Mouse (Mus musculus) megakaryocyte, adult 5-6 weeks (primary cell): Measurements from ENCODE around the gene Rfx2. TPM values are rescaled to one million over a fixed set of nuclear protein-coding genes. Genes with fewer than 3 reads are reported as not detected.

ENCODE experiments used
- ATAC-seq: 2 replicates; pipeline ENCODE4 v1.8.0; 2016; ENCODE audit warnings: mild to moderate bottlenecking, inconsistent platforms; ENCODE audit not compliant: poor library complexity, severe bottlenecking
- total RNA-seq, 2 experiments: library from RNA; stranded (forward) in 1 of 2; stranded (reverse) in 1 of 2; fragments of 153-499, 151-499 nt in 1 of 2; fragments of 221-1000, 200-1000 nt in 1 of 2; gene quantifications; 2 replicates each; pipeline versions ENCODE4 v1.2.3 to v1.2.4; 2015 to 2017

Gene Rfx2
- total RNA-seq, 2 experiments from 2014 or later: 1.7 to 5.2 TPM

DNA sequence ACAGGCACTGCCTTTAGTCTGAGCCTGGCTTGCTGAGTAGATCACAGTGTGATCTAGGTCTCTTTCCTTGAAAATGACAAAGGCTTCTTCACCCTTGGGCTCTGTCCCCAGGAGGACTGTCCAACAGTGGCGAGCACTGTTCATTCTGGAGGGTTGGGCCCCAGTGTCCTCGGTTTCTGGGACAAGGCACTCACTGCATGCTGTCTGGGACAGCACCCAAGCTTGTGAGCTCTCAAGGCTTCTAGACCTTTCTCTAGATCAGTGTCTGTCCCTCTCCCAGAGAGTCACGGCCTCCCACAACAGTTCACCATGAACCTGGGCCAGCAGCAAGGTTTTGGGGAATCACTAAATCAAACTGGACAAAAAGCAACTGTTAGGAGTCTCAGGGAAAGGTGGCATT, 38.2 kb downstream of the Rfx2 start:
- ATAC-seq: no peak

DNA sequence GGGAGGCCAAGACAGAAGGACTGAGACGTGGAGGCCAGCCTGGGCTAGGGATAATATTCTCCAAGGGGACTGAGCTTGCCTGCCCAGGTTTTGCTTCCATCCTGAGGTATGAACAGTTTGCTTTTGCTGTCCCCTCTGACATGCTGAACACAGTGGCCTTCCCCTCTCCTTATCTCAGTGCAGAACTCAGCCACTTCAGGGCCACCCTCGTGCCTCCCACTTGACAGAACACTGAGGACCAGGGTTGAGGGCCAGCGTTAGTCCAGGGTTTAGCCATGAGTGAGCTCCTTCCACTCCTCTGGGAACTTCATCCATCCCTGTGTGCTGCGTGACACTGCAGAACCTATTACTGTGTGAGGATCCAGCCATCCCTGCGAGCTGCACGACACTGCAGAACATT, 41.5 kb downstream of the Rfx2 start:
- ATAC-seq: no peak

GRCm38 (mm10) chr17:56788886-56789285, 41.9 kb downstream of the Rfx2 start:
- no peak for ATAC-seq

DNA sequence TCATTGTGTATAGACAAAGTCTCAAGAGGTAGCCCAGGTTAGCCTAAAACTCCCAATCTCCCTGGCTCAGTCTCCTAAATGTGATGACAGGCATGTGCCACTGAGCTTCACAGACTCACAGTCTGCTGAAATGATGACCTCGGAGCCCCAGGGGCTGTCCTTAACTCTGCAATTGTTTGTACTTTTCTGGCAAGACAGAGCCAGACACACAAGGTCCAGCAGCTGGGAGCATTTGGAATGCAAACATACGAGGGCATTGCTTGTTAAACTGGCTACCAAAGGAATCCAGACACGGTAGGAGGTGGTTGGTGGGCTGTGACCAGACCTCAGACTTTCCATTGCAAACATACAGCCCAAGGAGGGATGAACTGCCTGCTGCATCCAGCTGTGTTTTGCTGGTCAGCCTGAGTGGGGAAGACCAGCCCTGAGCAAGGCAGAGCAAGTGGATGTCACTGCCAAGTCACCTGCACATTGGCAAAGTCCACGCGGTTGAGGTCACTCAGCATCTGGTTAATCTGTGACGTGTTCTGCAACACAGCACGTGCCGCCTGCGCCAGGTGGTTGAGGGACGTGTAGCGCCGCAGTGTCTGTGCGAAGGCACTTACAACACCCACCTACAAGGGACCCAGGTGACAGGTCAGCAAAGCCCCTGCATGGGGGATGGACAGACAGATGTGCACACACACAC, 50.4 kb downstream of the Rfx2 start:
- no peak for ATAC-seq

GRCm38 (mm10) chr17:56778779-56779362, 51.9 kb downstream of the Rfx2 start:
- ATAC-seq: no peak

GRCm38 (mm10) chr17:56777568-56777967, 53.2 kb downstream of the Rfx2 start:
- ATAC-seq: no peak

GRCm38 (mm10) chr17:56769950-56770349, 60.9 kb downstream of the Rfx2 start, which contains the start of gene Prr22:
Prr22 (plus strand) TSS chr17:56770250.
- no peak for ATAC-seq

DNA sequence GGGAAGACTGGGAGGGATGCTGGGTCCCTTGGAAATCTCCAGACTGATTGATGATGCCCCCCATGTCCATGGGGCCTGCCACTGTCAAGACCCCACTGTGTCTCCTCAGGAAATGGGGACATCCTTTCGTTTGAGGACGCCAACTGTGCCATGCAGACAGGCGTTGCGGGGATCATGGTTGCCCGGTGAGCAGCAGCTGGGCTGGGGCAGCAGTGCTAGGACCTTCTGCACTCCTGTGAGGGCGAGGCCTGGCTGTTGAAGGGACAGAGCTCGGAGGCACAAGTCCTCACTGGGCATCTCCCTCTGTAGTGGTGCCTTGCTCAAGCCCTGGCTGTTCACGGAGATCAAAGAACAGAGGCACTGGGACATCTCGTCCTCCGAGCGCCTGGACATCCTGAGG, 61.9 kb downstream of the Rfx2 start:
- ATAC-seq: no peak

- no peak for ATAC-seq
Measured at GRCm38 (mm10) chr17:56767531-56768135, 63.2 kb downstream of the Rfx2 start.

- no peak for ATAC-seq
Measured at GRCm38 (mm10) chr17:56766631-56767405, 64.0 kb downstream of the Rfx2 start.

- no peak for ATAC-seq
Measured at GRCm38 (mm10) chr17:56765431-56765830, 65.4 kb downstream of the Rfx2 start.

GRCm38 (mm10) chr17:56764474-56765354, 66.1 kb downstream of the Rfx2 start, which contains the start of gene Dus3l:
Dus3l (plus strand) TSS chr17:56764757.
- ATAC-seq: peak; percentile 77

DNA sequence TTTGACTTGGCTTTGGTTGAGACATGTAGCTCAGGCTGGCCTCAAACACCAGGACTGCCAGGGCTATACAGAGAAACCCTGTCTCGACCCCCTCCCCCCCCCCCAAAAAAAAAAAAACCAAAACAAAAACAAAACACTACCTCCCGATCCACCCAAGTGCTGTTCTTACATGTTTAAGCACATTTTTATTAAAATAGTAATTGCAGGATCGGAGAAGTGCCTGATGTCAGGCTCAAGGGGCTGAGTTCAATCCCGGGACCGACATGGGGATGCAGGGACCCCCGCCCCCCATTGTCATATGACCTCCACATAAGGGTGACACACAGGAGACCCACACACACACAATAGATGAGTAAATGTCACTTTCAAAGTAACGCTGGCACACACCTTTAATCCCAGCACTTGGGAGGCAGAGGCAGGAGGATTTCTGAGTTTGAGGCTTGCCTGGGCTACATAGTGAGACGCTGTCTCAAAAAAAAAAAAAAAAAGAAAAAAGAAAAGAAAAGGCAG, 67.0 kb downstream of the Rfx2 start:
- no peak for ATAC-seq

GRCm38 (mm10) chr17:56762769-56763731, 67.8 kb downstream of the Rfx2 start:
- ATAC-seq: peak; percentile 40

- ATAC-seq: peak; percentile 38
Measured at GRCm38 (mm10) chr17:56761991-56762410, 68.8 kb downstream of the Rfx2 start.

DNA sequence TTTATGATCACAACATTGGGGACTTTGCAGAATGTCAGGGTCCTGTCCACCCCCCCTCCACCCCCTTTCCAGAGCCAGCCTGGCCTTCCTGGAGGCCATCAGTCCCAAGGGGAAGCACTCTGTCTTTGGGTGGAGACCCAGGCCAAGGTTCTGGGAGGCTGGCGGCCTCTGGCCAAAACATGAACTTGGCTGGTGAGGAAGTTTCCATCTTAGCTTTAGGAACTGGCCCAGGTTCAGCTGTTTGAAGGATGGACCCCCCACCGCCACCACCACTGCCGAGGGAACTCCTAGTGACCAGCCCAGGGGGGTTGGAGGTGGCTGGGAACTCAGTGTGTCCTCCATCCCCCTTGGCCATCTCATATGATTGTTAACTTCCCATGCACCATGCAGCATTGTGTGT, 69.7 kb downstream of the Rfx2 start:
- no peak for ATAC-seq

DNA sequence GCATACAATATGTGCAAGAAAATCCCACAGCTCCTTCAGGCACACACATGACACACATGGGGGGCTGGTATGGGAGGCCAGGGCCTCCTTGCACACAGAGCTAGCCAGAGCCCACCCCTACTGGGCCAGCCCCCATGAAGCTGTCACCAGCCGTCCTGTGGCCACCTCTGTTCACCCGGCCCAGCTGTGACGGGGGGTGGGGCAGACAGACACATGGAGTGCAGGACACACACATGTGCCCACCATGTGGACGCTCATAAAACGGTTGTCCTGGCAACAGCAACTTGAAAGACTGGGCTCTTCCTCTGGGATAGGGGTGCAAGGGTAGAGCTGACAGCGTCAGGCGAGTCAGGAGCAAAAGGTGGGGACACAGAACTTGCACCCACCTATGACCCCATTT, 71.6 kb downstream of the Rfx2 start:
- ATAC-seq: no peak

DNA sequence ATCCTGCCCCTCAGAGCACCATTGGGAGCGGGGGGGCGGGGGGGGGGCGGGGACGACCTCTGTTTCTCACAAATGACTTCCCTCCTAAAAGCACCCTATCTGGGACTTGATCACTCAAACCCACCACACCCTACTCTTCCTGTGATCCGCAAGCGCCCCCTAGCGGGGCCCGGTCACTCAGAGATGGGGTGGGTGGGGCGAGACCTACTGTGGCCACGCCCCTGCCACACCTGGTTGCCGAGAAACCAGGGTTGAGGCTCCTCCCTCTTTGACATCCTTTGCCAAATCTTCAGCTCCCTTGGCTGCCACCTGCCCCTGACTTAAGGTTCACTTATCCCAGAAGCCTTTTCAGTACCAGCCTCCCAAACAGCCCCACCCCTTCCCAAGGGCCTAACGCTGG, 72.7 kb downstream of the Rfx2 start:
- ATAC-seq: peak; percentile 36
